Mouse (Mus musculus): Measurements from ENCODE around the gene Grap2.

The Grap2 gene

DNA sequence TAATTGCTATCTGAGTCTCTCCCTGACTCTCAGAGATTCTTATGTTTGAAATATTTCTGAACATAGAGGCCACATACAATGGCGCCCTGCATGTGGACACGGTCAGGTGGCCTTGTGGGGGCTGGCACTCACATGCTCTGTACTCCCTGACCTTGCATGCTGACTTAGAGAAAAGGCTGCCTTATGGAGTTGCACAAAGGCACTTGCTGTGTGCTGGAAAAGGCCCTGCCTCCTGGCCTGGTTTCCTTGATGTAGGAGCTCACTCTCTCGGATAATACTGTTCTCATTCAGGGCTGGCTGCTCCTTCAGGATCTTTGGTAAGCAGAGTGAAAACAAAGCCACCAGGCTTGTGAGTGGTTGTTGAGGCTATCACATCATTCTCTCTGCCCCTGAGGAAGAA is 111.6 kb downstream of the Grap2 start:
- DNase-seq (ENCODE audit: low spot score), result no peak

DNA sequence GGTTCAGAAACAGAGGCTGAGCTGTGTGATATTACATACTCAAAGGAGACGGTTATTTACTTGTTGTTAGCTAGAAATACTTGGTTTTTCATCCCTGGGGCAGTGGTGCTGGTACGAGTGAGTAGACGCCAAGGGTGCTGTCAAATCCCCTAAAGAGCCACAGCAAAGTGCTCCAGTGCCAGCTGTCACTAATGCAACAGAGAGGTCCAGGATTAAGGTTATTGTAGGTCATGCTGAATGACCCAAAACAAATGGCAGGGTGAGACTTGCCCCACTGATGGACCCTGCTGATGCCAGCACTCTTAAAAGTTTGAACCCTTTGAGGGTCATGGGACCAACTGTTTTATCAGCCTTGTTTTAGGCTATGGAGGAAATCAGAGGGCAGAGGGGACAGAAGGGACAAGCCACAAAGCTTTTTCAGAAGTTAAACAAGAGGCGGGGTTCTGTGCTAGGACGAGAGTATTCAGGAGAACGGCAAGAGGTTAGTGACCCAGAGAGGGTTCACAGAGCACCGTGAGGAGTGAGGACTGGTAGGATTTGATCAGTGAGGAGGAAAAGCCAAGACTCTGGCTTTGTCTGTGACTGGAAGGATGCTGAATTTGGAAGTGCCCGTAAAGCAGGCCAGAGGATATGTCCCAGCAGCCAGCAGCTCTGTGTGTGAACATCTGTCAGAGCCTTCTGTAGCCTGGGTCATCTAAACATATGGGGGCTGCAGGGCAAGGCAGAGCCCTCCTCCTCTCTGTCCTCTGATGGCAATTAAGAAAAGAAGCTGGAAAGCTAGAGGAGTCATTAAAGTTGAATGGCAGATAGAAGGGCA is 112.6 kb downstream of the Grap2 start:
- DNase-seq (ENCODE audit: low spot score), result no peak

DNA sequence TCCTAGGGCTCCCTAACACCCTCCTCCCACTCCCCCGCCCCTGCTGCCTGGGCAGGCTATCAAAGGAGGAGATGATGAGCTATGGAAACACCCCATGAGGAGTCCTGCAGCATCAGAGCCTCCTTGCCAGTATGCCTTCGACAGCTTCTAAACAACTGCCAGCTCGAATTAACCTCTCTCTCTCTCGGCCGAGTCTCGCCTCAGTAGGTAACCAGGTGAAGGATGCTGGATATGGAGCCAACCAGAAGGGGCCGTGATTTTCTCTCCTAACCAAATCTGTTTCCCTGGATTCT is 113.2 kb downstream of the Grap2 start:
- no peak for DNase-seq (ENCODE audit: low spot score)

DNA sequence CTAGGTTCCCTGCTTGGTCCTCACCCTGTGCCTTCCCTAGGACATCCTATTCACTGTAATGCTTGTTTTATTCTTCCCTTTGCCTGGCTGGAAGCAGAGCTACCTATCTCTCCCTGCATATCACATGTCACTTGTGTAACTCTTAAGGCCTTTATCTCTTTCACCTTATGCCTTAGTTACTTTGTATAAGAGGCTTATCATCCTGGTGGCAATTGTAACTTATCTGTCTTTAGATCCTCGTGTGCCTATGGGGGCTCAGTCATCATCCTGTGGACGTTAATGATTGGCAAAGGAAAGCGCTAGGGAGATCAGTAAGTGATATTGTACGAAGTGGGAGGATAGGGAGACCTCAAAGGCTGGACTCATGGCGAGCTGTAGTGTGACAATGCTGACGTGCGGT is 116.1 kb downstream of the Grap2 start:
- no peak for DNase-seq (ENCODE audit: low spot score)

DNA sequence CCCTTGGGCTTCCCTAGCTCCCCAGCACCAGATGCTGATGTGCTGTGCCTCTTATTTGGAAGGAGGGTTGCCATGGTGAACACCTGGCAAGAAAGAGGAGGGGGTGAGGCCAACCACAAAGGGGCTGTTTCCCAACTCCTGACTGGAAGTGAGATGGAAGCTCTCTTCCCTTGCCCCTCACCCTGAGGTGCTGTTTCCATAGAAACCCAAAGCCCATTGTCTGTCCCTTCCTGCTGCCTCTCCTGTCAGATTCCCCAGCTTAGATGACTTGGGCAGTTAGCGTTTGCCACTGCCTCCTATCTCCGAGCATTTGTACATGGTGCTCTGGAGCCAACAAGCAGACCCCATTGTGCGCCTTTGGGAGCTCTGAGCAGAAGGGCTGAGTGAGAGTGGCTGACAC is 121.1 kb downstream of the Grap2 start:
- DNase-seq (ENCODE audit: low spot score), result no peak

DNA sequence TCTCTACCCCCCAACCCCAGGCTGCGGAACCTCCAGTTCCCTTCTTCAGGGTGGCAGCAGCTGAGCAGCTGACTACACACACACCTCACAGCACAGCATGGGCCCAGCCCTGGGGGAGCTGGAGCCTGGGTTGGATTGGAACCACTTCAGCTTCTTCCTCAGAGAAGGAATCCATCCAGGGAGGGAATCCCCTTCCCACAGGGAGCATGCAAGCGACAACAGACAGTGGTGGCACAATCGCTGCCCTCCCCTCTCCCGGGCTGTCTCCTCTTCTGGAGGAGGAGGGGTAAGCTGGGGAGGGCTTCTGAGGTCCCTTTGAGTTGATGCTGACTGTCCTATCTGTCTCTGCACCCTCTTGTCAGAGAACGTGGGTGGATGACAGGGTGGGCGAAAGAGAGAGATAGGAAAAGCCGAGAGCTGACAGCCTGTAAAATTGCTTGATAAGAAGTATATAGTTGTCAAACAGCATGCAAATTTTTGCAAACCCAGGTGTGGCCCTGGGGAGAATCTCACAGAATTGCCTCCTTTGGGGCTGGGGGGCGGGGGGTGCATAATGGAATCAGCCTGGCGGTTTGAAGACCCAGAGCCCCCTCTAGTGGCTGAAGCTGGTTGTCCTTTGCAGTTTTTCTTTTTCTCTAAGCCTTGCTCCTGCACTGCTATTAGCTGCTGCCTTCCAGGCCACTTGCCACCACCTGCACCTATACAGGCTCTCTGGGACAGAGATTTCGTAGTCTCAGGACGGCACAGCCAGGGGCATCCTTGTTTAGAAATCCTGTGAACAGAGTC is 121.9 kb downstream of the Grap2 start:
- DNase-seq (ENCODE audit: low spot score), result peak; percentile 47

DNA sequence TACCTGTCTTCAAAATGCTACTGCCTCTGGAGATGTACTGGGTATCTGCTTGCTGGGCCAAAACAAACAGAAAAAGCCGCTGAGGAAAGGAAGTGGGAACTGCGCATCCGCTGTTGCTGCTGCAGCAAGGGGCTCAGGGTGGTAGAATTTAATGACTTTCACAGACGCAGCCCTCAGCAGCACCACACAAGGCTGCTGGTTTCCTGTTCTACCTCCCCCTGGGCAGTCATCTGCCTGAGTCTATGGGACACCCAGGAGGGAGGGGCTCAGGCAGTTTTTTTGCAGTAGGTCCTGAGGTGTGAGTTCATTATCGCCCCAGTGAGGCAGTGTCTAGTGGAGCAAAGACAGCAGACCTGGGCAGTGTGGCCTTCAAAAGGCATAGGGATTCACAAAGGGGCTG is 125.2 kb downstream of the Grap2 start:
- DNase-seq (ENCODE audit: low spot score), result no peak

DNA sequence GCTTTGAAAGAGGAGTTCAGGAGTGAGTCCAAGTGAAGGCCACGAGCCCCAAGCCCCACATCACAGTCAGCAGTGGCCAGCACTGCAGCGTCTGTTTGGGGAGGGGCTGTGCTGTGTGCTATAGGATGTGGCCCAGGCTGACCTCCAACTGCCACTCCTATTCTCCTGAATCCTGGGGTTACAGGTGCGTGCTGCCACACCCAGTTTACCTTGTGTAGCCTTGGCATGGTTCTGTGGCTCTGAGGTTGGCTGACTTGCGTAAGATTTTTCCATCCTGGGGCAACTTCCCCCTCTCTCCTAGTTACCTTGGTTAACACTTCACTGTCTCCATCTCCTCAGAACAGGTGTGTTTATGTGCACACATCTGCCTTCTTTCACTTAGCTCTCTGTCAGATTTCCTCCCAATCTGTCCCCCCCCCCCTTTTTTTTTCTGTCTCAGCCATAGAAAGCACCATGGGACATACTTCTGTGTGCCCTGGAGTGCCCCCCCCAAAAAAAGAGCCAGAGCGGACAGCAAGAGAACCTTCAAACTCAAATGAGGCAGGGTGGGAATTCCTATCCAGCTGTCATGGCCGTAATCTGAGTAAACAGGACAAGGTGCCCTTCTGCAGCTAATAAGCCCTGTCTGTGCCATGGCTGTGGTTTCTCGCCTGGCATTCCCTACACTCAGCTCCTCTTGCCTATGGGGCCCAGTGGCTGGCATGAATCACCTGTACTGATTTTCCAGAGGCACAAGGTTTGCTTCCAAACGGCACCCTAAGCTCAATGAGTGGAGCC is 129.3 kb downstream of the Grap2 start:
- DNase-seq (ENCODE audit: low spot score), result no peak

All from c-Kit-positive CD71-positive TER-119-positive erythroid progenitor cells, embryonic 14.5 days (primary cell).